Mouse (Mus musculus): ENCODE measurements around the gene Tmx2. TPM values are rescaled to one million over a fixed set of nuclear protein-coding genes. Genes with fewer than 3 reads are reported as not detected.
"Not testable (repeated sequence)": the region's sequence is repeated elsewhere in the genome, so short reads cannot be mapped to it uniquely, and the experiment has no call there.

Tmx2 gene
- polyA plus RNA-seq, 1 experiment from 2014 or later, result 256 TPM

- peaks cover 29% of the 10 kb centered on the region for H3K4me1 ChIP-seq (replicated peaks)
- 0% methylated on average over 44 of the region's 44 CpGs for WGBS
- peak within 1 kb of the TSS; percentile 89 for H3K27ac ChIP-seq
- peak within 1 kb of the TSS; percentile 82 for H3K4me2 ChIP-seq
- H3K36me3 ChIP-seq, result peaks cover 36% of the 10 kb centered on the region
- H3K27me3 ChIP-seq, result no peaks in the 10 kb centered on the region
- H3K9me3 ChIP-seq, result no peaks in the 10 kb centered on the region
- H3K9ac ChIP-seq, result peak within 1 kb of the TSS; percentile 89
- peak; percentile 100 for ATAC-seq (ENCODE audit: low FRiP score)
- H3K4me3 ChIP-seq, result peak within 1 kb of the TSS; percentile 97
Observed at GRCm38 (mm10) chr2:84677968-84678880, 716 bp downstream of the Tmx2 start, which contains the start of the genes Gm28635 and Med19. Gene Gm28635 (minus strand): TSS chr2:84678041. Gene Med19 (plus strand): TSS chr2:84678402.

GRCm38 (mm10) chr2:84677270-84677967, 1.5 kb downstream of the Tmx2 start:
- peak; percentile 74 for ATAC-seq (ENCODE audit: low FRiP score)
- peak overlapping the region; percentile 89 for H3K27ac ChIP-seq
- H3K4me1 ChIP-seq (replicated peaks), result peaks cover 29% of the 10 kb centered on the region
- peak overlapping the region; percentile 77 for H3K9ac ChIP-seq
- peak overlapping the region; percentile 78 for H3K4me2 ChIP-seq
- peaks cover 44% of the 10 kb centered on the region for H3K36me3 ChIP-seq
- no peaks in the 10 kb centered on the region for H3K27me3 ChIP-seq
- WGBS, result 10% methylated on average over 22 of the region's 22 CpGs
- H3K9me3 ChIP-seq, result no peaks in the 10 kb centered on the region
- peak overlapping the region; percentile 97 for H3K4me3 ChIP-seq

- not testable (repeated sequence) for ATAC-seq (ENCODE audit: low FRiP score); H3K27me3 ChIP-seq; H3K9me3 ChIP-seq; H3K27ac ChIP-seq; H3K9ac ChIP-seq
- 68% methylated on average over 4 of the region's 5 CpGs for WGBS
- H3K4me2 ChIP-seq, result peak overlapping the region; percentile 74
- peaks cover 27% of the 10 kb centered on the region for H3K4me1 ChIP-seq (replicated peaks)
- peaks cover 58% of the 10 kb centered on the region for H3K36me3 ChIP-seq
- peak overlapping the region; percentile 88; the same call in 1 of the 2 replicates for H3K4me3 ChIP-seq
Observed at GRCm38 (mm10) chr2:84671535-84671934, 7.4 kb downstream of the Tmx2 start.

- peak within 1 kb of the TSS; percentile 83 for H3K9ac ChIP-seq
- H3K9me3 ChIP-seq, result no peaks in the 10 kb centered on the region
- peak within 1 kb of the TSS; percentile 92 for H3K27ac ChIP-seq
- H3K4me1 ChIP-seq (replicated peaks), result peaks cover 18% of the 10 kb centered on the region
- H3K27me3 ChIP-seq, result no peaks in the 10 kb centered on the region
- peak within 1 kb of the TSS; percentile 74 for H3K4me2 ChIP-seq
- peaks cover 51% of the 10 kb centered on the region for H3K36me3 ChIP-seq
- peak; percentile 98 for ATAC-seq (ENCODE audit: low FRiP score)
- peak within 1 kb of the TSS; percentile 88 for H3K4me3 ChIP-seq
- 0% methylated on average over 20 of the region's 20 CpGs for WGBS
Observed at GRCm38 (mm10) chr2:84670569-84670933, 8.4 kb downstream of the Tmx2 start, which contains the start of gene Selenoh. Gene Selenoh (minus strand): TSS chr2:84670770.

GRCm38 (mm10) chr2:84669828-84670568, 8.9 kb downstream of the Tmx2 start:
- H3K36me3 ChIP-seq, result peaks cover 46% of the 10 kb centered on the region
- peaks cover 18% of the 10 kb centered on the region for H3K4me1 ChIP-seq (replicated peaks)
- WGBS, result 2% methylated on average over 39 of the region's 39 CpGs
- no peaks in the 10 kb centered on the region for H3K9me3 ChIP-seq
- no peaks in the 10 kb centered on the region for H3K27me3 ChIP-seq
- H3K4me2 ChIP-seq, result peak overlapping the region; percentile 74
- H3K27ac ChIP-seq, result peak overlapping the region; percentile 92
- H3K9ac ChIP-seq, result peak overlapping the region; percentile 83
- ATAC-seq (ENCODE audit: low FRiP score), result peak; percentile 90
- H3K4me3 ChIP-seq, result peak overlapping the region; percentile 88

- Histone ChIP-seq H3K9ac (no peak overlapping the region), H3K36me3 (peaks cover 20% of the 10 kb centered on the region), H3K4me3 (no peak overlapping the region), H3K4me2 (no peak overlapping the region), H3K9me3 (no peaks in the 10 kb centered on the region), H3K27me3 (no peaks in the 10 kb centered on the region), H3K27ac (no peak overlapping the region), H3K4me1 (replicated peaks) (peaks cover 13% of the 10 kb centered on the region)
- 69% methylated on average over 12 of the region's 12 CpGs for WGBS
- ATAC-seq (ENCODE audit: low FRiP score), result no peak
Observed at GRCm38 (mm10) chr2:84666081-84666480, 12.9 kb downstream of the Tmx2 start.

- Histone ChIP-seq H3K4me1 (replicated peaks) (no peaks in the 10 kb centered on the region), H3K27ac (no peak overlapping the region), H3K9me3 (no peaks in the 10 kb centered on the region), H3K9ac (no peak overlapping the region), H3K27me3 (no peaks in the 10 kb centered on the region), H3K36me3 (peaks cover 8% of the 10 kb centered on the region), H3K4me2 (no peak overlapping the region), H3K4me3 (no peak overlapping the region)
- no peak for ATAC-seq (ENCODE audit: low FRiP score)
- 31% methylated on average over 2 of the region's 2 CpGs for WGBS
Observed at GRCm38 (mm10) chr2:84662866-84663265, 16.1 kb downstream of the Tmx2 start.

GRCm38 (mm10) chr2:84660253-84660652, 18.7 kb downstream of the Tmx2 start:
- Histone ChIP-seq H3K9me3 (no peaks in the 10 kb centered on the region), H3K27ac (no peak overlapping the region), H3K36me3 (no peaks in the 10 kb centered on the region), H3K27me3 (no peaks in the 10 kb centered on the region), H3K9ac (no peak overlapping the region), H3K4me1 (replicated peaks) (no peaks in the 10 kb centered on the region), H3K4me3 (no peak overlapping the region), H3K4me2 (no peak overlapping the region)
- no peak for ATAC-seq (ENCODE audit: low FRiP score)
- 72% methylated on average over 3 of the region's 3 CpGs for WGBS

- Histone ChIP-seq H3K9ac (no peak within 1 kb of the TSS), H3K27ac (no peak within 1 kb of the TSS), H3K4me3 (no peak within 1 kb of the TSS), H3K9me3 (no peaks in the 10 kb centered on the region), H3K27me3 (no peaks in the 10 kb centered on the region), H3K4me2 (no peak within 1 kb of the TSS), H3K36me3 (no peaks in the 10 kb centered on the region), H3K4me1 (replicated peaks) (no peaks in the 10 kb centered on the region)
- ATAC-seq (ENCODE audit: low FRiP score), result no peak
- WGBS, result 94% methylated on average over 32 of the region's 32 CpGs
Observed at GRCm38 (mm10) chr2:84658806-84659205, 20.1 kb downstream of the Tmx2 start, which contains the start of gene Btbd18. Gene Btbd18 (plus strand): TSS chr2:84659079.

- Histone ChIP-seq H3K36me3 (no peaks in the 10 kb centered on the region), H3K27me3 (no peaks in the 10 kb centered on the region), H3K4me1 (replicated peaks) (no peaks in the 10 kb centered on the region), H3K9me3 (no peaks in the 10 kb centered on the region), H3K9ac (no peak overlapping the region), H3K27ac (no peak overlapping the region), H3K4me3 (no peak overlapping the region), H3K4me2 (no peak overlapping the region)
- no peak for ATAC-seq (ENCODE audit: low FRiP score)
- whole genome bisulfite sequencing, result 59% methylated on average over 1 of the region's 1 CpGs
Observed at GRCm38 (mm10) chr2:84655864-84656263, 23.1 kb downstream of the Tmx2 start.

- no peak for ATAC-seq (ENCODE audit: low FRiP score)
- Histone ChIP-seq H3K27ac (no peak overlapping the region), H3K4me1 (replicated peaks) (0 out of 2 replicates have a peak, but pooled peaks cover 3% of the 10 kb centered on the region), H3K9ac (no peak overlapping the region), H3K36me3 (no peaks in the 10 kb centered on the region), H3K27me3 (no peaks in the 10 kb centered on the region), H3K4me3 (no peak overlapping the region), H3K9me3 (no peaks in the 10 kb centered on the region), H3K4me2 (no peak overlapping the region)
Observed at GRCm38 (mm10) chr2:84653354-84653753, 25.6 kb downstream of the Tmx2 start.
